Mouse (Mus musculus) CD8-positive naive resting alpha-beta T cell, adult 2 months (primary cell): ENCODE results near the gene Slc37a3.
"Not testable (repeated sequence)": the region's sequence is repeated elsewhere in the genome, so short reads cannot be mapped to it uniquely, and the experiment has no call there.

Source experiments
- DNase-seq, 2 experiments: peaks; one replicate each; pipeline ENCODE4 v3.0.0; 2022; ENCODE audit warnings: low read depth in 2 of 2, low spot score in 2 of 2

Slc37a3 gene

DNA sequence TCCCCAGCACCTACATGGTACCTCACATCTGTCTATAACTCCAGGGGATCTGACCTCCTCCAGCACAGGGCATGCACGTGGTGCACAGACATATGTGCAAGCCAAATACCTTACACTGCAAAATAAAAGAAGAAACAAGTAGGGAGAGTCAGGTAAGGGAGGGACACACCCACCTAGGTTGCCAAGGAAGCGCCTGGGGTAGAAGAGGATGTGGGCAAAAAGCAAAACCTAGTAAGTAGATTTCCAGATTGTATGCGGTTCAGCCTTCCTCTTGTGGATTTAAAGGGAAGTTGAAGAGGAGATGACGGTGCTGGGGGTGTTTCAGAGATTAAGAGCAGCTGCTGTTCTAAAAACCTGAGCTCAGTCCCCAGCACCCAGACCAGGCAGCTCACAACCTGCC is 1.7 kb upstream of the Slc37a3 start:
- DNase-seq: peak; percentile 65 to 78

DNA sequence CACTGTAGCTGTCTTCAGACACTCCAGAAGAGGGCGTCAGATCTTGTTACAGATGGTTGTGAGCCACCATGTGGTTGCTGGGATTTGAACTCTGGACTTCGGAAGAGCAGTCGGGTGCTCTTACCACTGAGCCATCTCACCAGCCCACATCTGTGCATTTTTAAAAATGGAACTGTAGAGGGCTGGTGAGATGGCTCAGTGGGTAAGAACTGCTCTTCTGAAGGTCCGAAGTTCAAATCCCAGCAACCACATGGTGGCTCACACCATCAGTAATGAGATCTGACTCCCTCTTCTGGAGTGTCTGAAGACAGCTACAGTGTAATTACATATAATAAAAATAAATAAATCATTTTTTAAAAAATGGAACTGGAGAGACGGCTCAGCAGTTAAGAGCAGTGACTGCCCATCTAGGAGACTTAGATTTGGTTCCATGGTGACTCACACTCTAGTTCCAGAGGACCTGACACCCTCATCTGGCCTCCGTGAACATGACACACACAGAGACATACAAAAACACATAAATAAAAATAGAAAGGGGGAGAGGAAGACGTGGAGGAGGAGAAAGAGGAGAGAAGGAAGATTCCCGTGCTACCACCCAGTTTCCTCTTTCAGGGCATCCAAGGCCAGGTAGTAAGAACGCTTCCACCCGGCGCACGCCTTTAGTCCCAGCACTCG is 823 bp upstream of the Slc37a3 start:
- DNase-seq: not testable (repeated sequence)

DNA sequence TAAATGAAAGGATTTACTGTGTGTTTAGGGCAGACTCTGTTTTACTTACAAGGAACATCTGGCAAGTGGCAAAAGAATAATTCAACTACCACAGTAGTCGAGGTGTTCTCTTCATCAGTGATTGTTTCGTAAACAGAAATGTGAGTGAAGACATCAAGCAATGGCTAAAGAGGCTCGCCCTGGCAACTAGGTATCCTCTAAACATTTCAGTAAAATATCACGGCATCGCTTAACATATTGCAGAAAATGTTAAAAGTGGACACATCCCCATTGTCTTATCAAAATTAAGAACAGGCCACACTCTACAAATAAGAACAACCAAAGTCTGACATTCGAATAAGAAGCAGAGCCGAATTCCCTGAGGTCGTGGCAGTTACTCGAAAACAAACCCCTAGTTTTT is 700 bp downstream of the Slc37a3 start:
- DNase-seq: no peak

DNA sequence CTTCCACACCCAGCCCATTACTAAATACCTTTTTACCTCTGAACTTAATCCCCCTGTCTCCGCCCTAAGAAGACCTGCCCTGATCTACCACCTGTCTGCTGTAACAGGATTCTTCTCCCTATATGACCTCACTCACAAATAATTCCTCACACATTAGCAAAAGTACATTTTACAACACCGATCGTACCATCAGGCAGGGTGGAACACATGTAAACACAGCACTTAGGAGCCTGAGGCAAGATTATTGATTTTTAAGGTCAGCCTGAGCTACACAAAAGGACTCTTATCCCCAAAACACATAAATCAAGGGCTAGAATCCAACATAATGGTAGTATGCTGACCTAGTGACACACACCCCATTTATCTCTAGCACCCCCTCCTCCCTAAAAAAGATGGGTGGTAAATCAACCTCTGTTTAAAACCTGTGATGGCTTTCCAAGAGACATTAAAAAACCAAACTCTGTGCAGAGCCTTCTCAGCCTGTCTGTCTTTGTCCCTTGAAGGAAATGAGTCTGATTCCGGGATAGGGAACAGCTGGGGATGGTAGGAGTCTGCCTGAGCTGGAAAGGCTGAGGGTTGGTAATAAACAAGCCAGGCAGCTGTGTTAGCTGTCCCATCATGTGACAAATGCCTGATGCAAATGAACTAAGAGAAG is 4.0 kb downstream of the Slc37a3 start:
- DNase-seq: no peak

DNA sequence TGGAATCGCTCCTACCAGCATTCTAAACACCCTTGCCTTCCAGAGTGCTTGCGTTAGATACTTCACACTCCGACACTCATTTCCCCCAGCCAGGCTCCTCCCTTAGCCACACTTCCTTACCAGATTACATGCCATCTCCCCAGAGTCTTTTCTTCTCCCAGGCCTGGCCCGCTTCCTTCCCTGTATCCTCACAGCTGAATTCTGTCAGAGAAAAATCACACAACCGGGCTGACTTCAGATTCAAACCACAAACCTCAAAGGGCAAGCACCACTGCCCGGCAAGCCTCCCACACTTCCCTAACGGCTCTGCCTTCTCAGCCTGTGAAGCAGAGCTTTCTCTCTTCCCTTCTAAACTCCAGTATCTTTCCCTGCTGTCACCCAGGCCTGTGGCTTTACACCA is 4.7 kb downstream of the Slc37a3 start:
- DNase-seq: no peak

DNA sequence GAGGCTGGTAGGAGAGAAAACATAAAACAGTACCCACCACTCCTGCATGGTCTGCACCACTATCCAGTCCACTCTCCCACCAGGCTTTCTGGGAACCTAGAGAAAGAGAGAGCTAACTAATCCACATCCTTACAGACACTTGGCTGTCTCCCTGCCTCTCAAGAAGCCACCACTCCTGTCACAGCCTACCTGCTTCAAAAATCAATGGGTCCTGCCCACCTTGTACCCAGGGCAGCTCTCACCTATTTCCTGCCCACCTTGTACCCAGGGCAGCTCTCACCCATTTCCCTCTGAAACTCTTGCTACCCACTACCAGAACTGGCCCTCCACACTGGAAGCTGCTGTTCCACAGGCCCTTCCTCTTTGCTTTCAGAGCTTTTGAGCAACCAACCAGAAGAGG is 5.4 kb downstream of the Slc37a3 start:
- no peak for DNase-seq

DNA sequence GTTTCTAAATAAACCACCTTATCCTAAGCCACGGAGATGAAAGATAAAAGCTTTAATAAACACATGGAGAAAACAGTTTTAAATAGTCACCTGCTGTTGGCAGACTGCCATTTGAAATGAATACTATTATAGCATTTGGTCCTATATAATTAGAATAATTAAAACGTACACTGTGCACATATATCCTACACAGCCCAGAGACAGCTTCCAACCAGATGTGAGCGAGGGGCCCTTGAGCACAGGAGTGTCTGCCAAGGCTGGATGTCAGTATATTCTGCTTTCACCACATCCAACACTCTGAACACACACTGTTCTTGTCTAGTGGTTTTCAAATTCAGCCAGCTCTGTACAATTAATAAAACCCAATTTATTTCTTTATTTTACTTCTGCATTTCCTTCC is 7.8 kb downstream of the Slc37a3 start:
- DNase-seq: no peak

DNA sequence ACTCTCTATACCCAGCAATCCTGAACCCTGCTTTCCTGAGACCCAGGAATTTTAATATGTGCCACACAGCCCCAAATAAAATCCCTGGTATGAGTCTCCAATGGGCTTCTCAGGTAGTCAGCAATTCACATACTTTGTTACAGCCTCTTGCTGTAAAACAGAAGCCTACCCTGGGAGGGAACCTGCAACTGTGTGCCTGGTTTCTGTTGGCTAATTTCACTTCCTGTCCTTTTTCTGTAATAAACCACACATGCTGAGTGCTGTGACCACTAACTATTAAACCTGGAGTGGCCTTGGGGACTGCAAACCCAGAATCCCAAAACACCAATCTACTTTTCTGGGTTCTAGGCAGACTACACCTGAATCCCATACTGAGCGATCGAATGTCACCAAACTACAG is 14.8 kb downstream of the Slc37a3 start:
- no peak for DNase-seq

DNA sequence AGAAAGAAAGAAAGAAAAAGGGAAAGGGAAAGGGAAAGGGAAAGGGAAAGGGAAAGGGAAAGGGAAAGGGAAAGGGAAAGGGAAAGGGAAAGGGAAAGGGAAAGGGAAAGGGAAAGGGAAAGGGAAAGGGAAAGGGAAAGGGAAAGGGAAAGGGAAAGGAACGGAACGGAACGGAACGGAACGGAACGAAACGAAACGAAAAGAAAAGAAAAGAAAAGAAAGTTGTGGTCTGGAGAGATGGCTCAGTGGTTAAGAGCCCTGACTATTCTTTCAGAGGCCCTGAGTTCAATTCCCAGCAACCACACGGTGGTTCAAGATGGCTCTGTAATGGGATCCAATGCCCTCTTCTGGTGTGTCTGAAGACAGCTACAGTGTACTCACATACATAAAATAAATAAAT is 18.3 kb downstream of the Slc37a3 start:
- not testable (repeated sequence) for DNase-seq

DNA sequence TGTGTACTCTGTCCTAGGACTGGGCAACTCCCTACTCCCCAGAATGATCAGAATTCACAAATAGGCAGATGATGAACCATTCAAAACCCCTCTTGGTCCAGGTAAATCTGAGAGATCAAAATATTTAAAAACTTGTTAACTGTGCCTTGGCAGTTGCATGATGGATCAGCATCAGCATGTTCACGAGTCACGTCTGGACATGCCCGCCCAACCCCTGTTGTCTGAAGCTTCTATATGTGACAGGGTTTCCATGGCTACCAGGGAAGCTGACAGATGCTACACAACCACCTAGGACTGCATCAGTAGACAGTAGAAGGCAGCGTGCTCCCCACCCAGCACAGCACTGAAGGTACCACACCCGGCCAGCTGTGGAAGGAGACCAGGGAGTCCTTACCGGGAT is 28.5 kb downstream of the Slc37a3 start:
- DNase-seq: no peak

DNA sequence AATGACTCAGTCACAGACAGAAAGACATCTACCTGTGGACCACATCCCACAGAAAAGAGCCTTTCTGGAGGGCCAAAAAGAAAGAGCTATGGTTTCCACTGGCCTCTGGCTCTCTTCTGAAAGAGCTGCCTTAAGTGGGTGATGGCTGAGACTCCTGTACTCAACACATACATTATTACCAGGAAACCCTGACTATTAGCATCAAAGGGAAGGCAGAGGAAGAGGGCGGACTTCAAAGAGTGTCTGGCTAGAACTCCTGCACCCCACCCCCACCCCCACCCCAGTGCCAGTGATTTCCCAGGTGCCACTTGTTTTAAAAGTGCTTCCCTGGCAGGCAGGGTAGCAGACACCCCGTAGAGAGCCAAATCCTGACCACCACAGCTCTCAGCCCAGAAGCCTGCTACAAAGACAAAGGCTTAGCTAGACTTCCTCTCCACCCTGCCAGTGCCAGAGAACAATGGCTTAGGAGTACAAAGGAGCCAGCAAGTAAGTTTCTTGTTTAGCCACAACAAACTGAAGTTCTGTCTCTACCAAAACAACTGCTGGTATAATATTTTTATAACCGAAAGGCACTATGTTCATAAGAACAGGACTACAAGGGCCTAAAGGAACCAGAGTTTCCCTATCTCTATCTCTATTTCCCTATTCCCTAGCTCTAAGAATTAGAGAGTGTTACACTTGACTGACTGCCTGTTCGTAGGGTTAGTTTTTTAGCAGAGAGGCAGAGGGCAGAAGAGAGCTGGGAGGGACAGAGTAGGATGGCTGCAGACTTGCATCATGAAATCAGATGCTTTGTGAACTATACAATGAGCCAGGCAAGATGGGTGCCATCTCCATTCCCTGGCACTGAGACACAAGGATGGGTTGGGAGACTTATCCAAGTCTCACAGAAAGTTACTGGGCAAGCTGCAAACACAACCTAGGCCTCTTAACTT is 29.3 kb downstream of the Slc37a3 start:
- peak; percentile 39 to 53 for DNase-seq

DNA sequence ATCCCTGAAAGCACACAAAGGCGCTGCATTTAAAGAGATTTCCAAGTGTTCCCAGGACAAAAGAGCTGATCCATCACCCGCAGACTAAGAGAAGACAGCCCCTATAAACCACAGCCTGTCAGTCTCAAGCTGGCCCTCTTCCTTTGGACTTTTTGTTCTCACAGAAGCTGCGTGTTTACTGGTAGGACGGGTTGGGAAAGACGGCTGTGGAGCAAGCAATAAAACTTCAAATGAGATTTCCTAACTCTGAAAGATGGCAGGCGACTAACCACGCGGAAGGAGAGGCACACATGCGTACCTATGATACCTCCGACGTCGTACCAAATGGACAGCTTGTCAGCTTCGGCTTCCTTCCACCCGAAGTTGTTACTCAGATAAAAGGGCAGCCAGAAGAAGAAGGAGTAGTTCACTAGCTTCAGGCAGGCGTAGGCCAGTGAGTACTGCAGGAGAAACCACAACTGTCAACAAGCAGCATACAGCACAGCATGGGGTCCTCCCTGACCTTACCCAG is 30.4 kb downstream of the Slc37a3 start:
- peak; percentile 20 for DNase-seq

DNA sequence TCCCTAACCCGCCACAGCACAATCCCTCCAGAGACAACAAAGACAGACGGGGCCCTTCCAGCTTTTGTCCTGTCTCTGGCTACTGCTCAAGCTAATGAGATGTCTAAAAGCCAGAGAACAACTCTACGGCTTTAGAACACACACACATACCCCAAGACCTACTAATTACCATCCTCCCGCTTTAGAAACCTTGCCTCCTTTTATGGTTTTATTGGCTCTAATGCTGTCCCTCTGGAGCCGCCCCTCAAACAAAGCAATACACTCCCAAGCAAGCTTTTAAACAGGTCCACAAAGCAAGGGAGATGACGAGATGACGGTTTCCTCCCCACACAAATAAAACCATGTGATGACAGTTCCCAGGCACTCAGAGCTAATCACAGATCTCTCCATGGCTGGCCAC is 32.0 kb downstream of the Slc37a3 start:
- no peak for DNase-seq

DNA sequence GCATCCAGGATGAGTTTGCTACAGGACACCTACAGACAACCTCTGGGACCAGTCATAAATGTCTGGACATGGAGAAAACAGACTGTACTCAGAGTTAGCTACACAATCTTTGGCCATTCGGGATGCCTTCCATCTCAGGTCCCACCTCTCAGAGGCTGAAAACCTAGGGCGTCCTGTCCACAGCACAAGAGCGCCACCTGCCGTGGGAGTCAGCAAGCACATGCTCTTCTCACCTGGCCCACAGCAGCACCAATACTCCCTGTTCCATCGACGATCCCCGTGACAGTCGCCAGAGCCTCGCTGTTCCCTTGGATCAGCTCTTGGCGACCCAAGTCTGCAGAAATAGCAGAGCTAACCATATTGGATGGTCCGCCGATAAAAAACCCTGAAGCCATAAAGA is 33.5 kb downstream of the Slc37a3 start:
- DNase-seq: peak; percentile 81 to 88

DNA sequence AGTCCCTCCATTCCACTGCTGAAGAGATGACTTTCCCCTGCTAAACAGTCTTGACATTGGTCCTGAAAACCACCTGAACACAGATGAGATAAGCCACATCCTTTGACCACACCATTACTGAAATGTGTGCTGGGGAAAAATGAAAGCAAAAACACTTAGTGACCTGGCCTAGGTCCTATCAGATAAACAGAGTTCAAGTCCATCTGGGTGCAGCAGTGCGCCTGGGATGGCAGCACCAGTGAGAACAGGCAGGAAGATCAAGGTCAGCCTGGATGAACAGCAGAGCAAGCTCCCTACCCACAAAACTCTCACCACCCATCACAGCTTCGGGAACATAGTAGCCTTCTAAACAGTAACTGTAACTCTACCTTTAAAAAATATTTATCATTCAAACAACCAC is 35.7 kb downstream of the Slc37a3 start:
- DNase-seq: no peak

DNA sequence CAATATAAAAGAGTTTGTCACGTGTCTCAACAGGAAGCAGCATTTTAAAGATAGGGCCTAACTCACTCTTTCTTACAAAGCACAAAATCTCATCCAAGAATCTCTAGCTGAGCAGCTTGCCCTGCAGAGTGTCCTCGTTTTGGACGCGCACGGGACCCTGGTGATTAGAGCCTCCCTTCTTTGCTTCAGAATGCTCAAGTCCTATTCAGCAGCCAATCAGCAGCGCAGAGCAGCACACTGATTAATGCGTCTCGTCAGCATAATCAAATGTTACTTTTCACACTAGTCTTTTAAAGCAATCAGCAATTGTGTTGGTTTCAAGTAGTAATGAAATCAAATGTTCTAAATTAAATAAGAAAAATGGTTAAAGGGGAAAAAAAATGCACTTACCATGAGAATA is 39.1 kb downstream of the Slc37a3 start:
- DNase-seq: no peak

DNA sequence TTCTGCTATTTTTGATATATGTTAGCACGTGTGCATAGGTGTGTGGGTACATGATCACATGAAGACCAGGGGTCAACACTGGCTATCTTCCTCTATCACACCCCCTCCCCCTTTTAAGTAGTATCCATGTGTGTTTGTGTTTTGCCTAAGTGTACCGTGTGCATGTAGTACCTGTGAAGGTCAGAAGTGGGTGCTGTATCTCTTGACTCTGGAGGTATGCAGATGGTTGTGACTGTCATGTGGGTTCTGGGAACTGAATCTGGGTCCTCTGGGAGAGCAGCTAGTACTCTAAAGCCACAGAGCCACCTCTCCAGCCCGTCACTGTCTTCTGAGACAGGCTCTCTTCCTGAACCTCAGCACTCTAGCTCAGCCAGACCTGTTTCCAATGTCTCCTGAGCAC is 42.6 kb downstream of the Slc37a3 start:
- no peak for DNase-seq

DNA sequence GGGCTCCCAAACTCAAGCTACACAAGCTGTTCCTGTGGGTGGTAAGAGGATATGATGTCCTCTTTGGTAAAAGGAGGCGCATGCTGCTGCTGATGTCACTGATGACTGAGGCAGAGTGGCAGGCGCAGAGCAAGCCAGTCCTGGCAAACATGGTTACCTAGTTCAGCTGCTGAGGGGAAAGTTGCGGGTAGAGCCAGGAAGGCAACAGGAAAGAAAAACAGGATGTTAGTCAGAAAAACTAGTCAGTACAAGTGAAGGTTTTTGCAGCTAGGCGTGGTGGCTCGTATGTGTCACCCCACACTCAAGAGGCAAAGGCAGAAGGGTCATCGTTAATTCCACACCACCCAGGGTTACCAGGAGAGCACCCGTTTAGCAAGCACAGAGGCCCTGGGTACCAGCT is 43.3 kb downstream of the Slc37a3 start:
- peak; percentile 85 for DNase-seq

DNA sequence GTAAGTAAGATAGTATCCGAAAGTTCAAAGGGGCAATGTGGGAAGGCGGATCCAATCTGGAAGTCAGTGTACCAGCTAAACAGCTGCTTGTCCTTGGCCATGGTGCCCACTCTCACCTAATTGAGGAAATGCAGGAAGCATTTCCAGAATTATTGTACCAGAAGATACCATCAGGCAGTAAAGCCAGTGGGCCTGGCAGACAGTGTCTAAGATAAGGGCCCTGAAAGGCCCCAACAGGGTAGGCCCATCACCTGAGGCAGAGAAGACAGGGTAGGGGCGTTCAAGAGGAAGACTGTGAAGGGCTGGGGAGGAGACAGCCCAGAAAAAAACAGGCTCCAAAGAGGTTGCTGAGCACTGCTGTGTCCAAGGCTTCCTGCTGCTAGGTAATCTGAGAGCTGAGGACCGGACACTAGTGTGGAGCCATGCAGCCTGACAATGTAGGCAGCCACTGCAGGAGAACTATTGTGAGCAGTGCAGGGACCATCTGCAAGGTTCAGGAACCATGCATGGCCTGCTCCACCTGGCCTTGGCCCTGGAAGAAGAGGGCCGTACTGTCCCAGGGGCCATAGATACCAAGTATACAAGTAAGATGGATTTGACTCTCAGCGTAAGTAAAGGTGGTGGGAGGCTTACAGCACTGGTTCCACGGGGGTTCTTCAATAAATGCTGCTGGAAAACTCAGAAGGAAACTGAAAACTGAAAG is 45.3 kb downstream of the Slc37a3 start:
- DNase-seq: no peak

DNA sequence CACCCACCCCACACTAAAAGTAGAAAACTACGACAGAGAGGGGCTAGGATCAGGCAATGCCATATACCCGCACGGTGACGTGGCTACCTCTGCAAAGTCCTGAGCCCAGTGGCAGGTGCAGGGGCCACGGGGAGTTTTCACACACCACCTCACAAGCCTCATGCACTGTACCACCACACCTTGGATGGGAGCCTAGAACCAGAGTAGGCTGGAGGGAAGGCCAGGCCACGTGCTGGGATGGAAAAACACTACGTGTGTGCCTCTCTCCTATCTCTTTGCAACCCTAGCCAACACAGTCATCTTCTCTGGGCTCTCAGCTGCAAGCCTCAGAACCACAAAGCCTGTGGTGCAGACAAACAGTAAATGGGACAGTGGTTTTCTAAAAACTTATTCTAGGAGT is 46.5 kb downstream of the Slc37a3 start:
- DNase-seq: no peak

DNA sequence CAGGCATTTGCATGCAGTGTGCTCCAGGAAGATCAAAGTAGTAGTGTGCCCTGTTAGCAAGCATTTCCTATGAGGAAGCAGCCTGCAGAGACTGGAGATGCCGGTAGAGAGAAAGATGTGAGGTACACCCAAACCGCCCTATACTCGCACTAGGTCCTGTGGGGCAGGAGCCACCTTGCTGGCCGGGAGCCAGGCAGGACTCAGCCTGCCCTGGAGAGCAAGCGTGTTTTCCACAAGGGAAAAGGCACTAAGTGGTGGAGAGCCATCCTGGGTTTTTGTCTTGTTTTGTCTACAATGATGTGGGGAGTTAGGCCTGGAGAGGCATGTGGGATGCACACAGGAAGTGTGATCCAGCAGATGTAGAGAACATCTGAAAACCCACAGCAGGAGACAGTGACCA is 57.2 kb downstream of the Slc37a3 start:
- DNase-seq: no peak
